Mouse (Mus musculus): Measurements from ENCODE around the gene Tmsb15b1.
"Not testable (repeated sequence)": the region's sequence is repeated elsewhere in the genome, so short reads cannot be mapped to it uniquely, and the experiment has no call there.

Tmsb15b1 gene

GRCm38 (mm10) chrX:136976424-136977084 lies at the start of gene Tmsb15b1, which contains the start of gene Tmsb15l:
Gene Tmsb15b1 (minus strand): TSS chrX:136976874.
Gene Tmsb15l (minus strand): TSS chrX:136976869.
- DNase-seq = peak; percentile 80

GRCm38 (mm10) chrX:137019310-137019709 lies 42.6 kb upstream of the Tmsb15b1 start:
- DNase-seq = peak; percentile 63

GRCm38 (mm10) chrX:137017668-137018067 lies 41.0 kb upstream of the Tmsb15b1 start:
- DNase-seq = no peak

GRCm38 (mm10) chrX:137015099-137015709 lies 38.5 kb upstream of the Tmsb15b1 start:
- DNase-seq = peak; percentile 46

- no peak for DNase-seq
These were observed 19.6 kb upstream of the Tmsb15b1 start for GRCm38 (mm10) chrX:136996256-136996655.

GRCm38 (mm10) chrX:136993641-136994040 lies 17.0 kb upstream of the Tmsb15b1 start:
- no peak for DNase-seq

- DNase-seq = peak; percentile 68
These were observed 16.4 kb upstream of the Tmsb15b1 start, which contains the start of gene Zcchc18 for GRCm38 (mm10) chrX:136992978-136993547. Gene Zcchc18 (plus strand): TSS chrX:136993155.

- no peak for DNase-seq
These were observed 15.7 kb upstream of the Tmsb15b1 start for GRCm38 (mm10) chrX:136992191-136992965.

GRCm38 (mm10) chrX:136991274-136991673 lies 14.6 kb upstream of the Tmsb15b1 start:
- no peak for DNase-seq

- no peak for DNase-seq
These were observed 9.4 kb upstream of the Tmsb15b1 start for GRCm38 (mm10) chrX:136986039-136986438.

- no peak for DNase-seq
These were observed 1.9 kb upstream of the Tmsb15b1 start for GRCm38 (mm10) chrX:136978616-136979015.

GRCm38 (mm10) chrX:136975397-136975796 lies 1.3 kb downstream of the Tmsb15b1 start, which contains the start of gene Tmsb15b2:
Gene Tmsb15b2 (minus strand): TSS chrX:136975497.
- not testable (repeated sequence) for DNase-seq

- peak; percentile 14 for DNase-seq
These were observed 17.0 kb downstream of the Tmsb15b1 start for GRCm38 (mm10) chrX:136959688-136960087.

- DNase-seq = not testable (repeated sequence)
These were observed 18.4 kb downstream of the Tmsb15b1 start for GRCm38 (mm10) chrX:136958300-136958699.

- DNase-seq = peak; percentile 4
These were observed 18.9 kb downstream of the Tmsb15b1 start for GRCm38 (mm10) chrX:136957583-136958279.

- no peak for DNase-seq
These were observed 38.7 kb downstream of the Tmsb15b1 start for GRCm38 (mm10) chrX:136937985-136938384.

- no peak for DNase-seq
These were observed 49.6 kb downstream of the Tmsb15b1 start, which contains the start of gene H2bfm for GRCm38 (mm10) chrX:136927031-136927430. Gene H2bfm (plus strand): TSS chrX:136927325.

- DNase-seq = no peak
These were observed 50.8 kb downstream of the Tmsb15b1 start for GRCm38 (mm10) chrX:136925863-136926262.

Data from thymus, postnatal 14 days (tissue).